Comparison of ENCODE assay signal across 8 mouse cellular contexts in the genomic region with DNA sequence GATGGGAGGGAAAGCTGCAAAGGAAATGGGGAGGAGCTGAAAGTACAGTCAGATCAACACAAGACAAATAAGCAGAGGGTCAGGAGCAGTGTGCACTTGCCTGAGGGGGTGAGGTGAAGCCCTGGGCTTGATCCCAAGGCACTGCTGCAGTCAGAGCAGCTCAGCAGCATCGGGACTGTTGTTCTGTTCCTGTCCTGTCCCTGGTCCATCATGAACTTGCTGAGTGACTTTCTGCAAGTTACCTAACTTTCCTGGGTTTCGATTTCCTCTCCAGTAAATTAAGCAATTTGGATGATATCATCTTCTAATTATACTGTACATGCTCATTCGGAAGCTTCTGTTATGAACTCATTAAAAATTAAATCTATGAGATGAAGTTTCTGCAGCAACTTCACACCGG. TPM values are rescaled to one million over a fixed set of nuclear protein-coding genes. Genes with fewer than 3 reads are reported as not detected.
DNase-seq lines count a peak whose midpoint lies in the region; ATAC-seq and TF ChIP-seq lines count a peak whose summit lies in the region.

H3f3b (minus strand) TSS at position 207 of the 400 bp plus-strand sequence.

- H3K27ac ChIP-seq in forebrain, embryonic 16.5 days (ENCODE audit: low read length): no peak within 1 kb of the TSS
- H3K27ac ChIP-seq in hindbrain, embryonic 12.5 days: no peak within 1 kb of the TSS
- peak within 1 kb of the TSS; percentile 79; the same call in 1 of the 2 replicates for H3K27ac ChIP-seq in liver, embryonic 13.5 days
- no peak within 1 kb of the TSS for H3K27ac ChIP-seq in stomach, postnatal 0 days (replicated peaks)

- no peaks in the 10 kb centered on the region for H3K36me3 ChIP-seq in forebrain, embryonic 16.5 days (ENCODE audit: control insufficient read depth, insufficient read depth)
- no peaks in the 10 kb centered on the region for H3K36me3 ChIP-seq in hindbrain, embryonic 12.5 days
- peaks cover 12% of the 10 kb centered on the region for H3K36me3 ChIP-seq in liver, embryonic 13.5 days
- H3K36me3 ChIP-seq in stomach, postnatal 0 days (ENCODE audit: control insufficient read depth, insufficient read depth, low read length): no peaks in the 10 kb centered on the region

- peak; percentile 40 for DNase-seq in kidney, adult 11 months
- no peak for DNase-seq in kidney, adult 9 months
- DNase-seq in adipocyte (ENCODE audit: low spot score): peak; percentile 74
- DNase-seq in liver, embryonic 13.5 days: no peak
- no peak for DNase-seq in stomach, postnatal 0 days (ENCODE audit: low spot score)
- DNase-seq in urinary bladder, postnatal 36 days (ENCODE audit: low spot score in 2 of 2): no peak

- H3K9me3 ChIP-seq in forebrain, embryonic 16.5 days (ENCODE audit: control insufficient read depth, low read length): no peaks in the 10 kb centered on the region
- H3K9me3 ChIP-seq in hindbrain, embryonic 12.5 days (replicated peaks): no peaks in the 10 kb centered on the region
- no peaks in the 10 kb centered on the region for H3K9me3 ChIP-seq in liver, embryonic 13.5 days (replicated peaks)
- H3K9me3 ChIP-seq in stomach, postnatal 0 days (ENCODE audit: control insufficient read depth, low read length): no peaks in the 10 kb centered on the region

- TF ChIP-seq EP300 in stomach, postnatal 0 days (optimal IDR thresholded peaks at IDR 0.05): peak; percentile 29

- no peak for TF ChIP-seq CTCF in stomach, postnatal 0 days (IDR thresholded peaks at IDR 0.05; ENCODE audit: low read depth)

- no peaks in the 10 kb centered on the region for H3K27me3 ChIP-seq in forebrain, embryonic 16.5 days (replicated peaks; ENCODE audit: control insufficient read depth, insufficient read depth, low read length)
- no peaks in the 10 kb centered on the region for H3K27me3 ChIP-seq in hindbrain, embryonic 12.5 days
- H3K27me3 ChIP-seq in liver, embryonic 13.5 days: no peaks in the 10 kb centered on the region
- H3K27me3 ChIP-seq in stomach, postnatal 0 days (ENCODE audit: control insufficient read depth, insufficient read depth, low read length): no peaks in the 10 kb centered on the region

- H3K9ac ChIP-seq in forebrain, embryonic 16.5 days (replicated peaks; ENCODE audit: low read depth, low read length): no peak within 1 kb of the TSS
- H3K9ac ChIP-seq in hindbrain, embryonic 12.5 days: no peak within 1 kb of the TSS
- H3K9ac ChIP-seq in liver, embryonic 13.5 days: 0 out of 2 replicates have a peak within 1 kb of the TSS, but pooled peaks have one; percentile 33
- no peak within 1 kb of the TSS for H3K9ac ChIP-seq in stomach, postnatal 0 days (ENCODE audit: low read length)

- no peak within 1 kb of the TSS for H3K4me3 ChIP-seq in forebrain, embryonic 16.5 days (replicated peaks; ENCODE audit: low read length)
- H3K4me3 ChIP-seq in hindbrain, embryonic 12.5 days: no peak within 1 kb of the TSS
- H3K4me3 ChIP-seq in liver, embryonic 13.5 days (replicated peaks): no peak within 1 kb of the TSS
- no peak within 1 kb of the TSS for H3K4me3 ChIP-seq in stomach, postnatal 0 days (ENCODE audit: low read depth, low read length)

- WGBS in forebrain, embryonic 16.5 days: 90% methylated on average over 4 of the region's 4 CpGs
- WGBS in hindbrain, embryonic 12.5 days: 83% methylated on average over 4 of the region's 4 CpGs
- 75% methylated on average over 4 of the region's 4 CpGs for WGBS in liver, embryonic 13.5 days (ENCODE audit: insufficient replicate concordance)
- WGBS in stomach, postnatal 0 days: 71% methylated on average over 4 of the region's 4 CpGs

- peaks cover 15% of the 10 kb centered on the region for H3K4me1 ChIP-seq in forebrain, embryonic 16.5 days (replicated peaks; ENCODE audit: control insufficient read depth, insufficient read depth, low read length)
- H3K4me1 ChIP-seq in hindbrain, embryonic 12.5 days: peaks cover 17% of the 10 kb centered on the region
- H3K4me1 ChIP-seq in liver, embryonic 13.5 days (replicated peaks): peaks cover 39% of the 10 kb centered on the region
- H3K4me1 ChIP-seq in stomach, postnatal 0 days (replicated peaks; ENCODE audit: control insufficient read depth, insufficient read depth): peaks cover 3% of the 10 kb centered on the region

- no peak within 1 kb of the TSS for H3K4me2 ChIP-seq in forebrain, embryonic 16.5 days (ENCODE audit: low read length)
- H3K4me2 ChIP-seq in hindbrain, embryonic 12.5 days (replicated peaks): no peak within 1 kb of the TSS
- H3K4me2 ChIP-seq in liver, embryonic 13.5 days: no peak within 1 kb of the TSS
- H3K4me2 ChIP-seq in stomach, postnatal 0 days (replicated peaks; ENCODE audit: low read depth): no peak within 1 kb of the TSS

- ATAC-seq in forebrain, embryonic 16.5 days: no peak
- no peak for ATAC-seq in hindbrain, embryonic 12.5 days (ENCODE audit: low FRiP score)
- ATAC-seq in liver, embryonic 13.5 days (ENCODE audit: low read depth): no peak
- no peak for ATAC-seq in stomach, postnatal 0 days (ENCODE audit: low FRiP score, low TSS enrichment)

RNA-seq across cellular contexts. Expression of gene H3f3b, which starts in this region (rescaled TPM):
- 2,318 and 2,532 TPM in 2 replicates for polyA plus RNA-seq in forebrain, embryonic 16.5 days (2015; fragmentation: Nextera tagmentation; extraction: Ambion mirVana)
- polyA plus RNA-seq in hindbrain, embryonic 12.5 days (2016; fragmentation: Nextera tagmentation; extraction: Ambion mirVana): 2,216 and 2,474 TPM in 2 replicates
- polyA plus RNA-seq in liver, embryonic 13.5 days (2015; fragmentation: Nextera tagmentation; extraction: Ambion mirVana): 785 and 880 TPM in 2 replicates
- 1,343 and 1,357 TPM in 2 replicates for polyA plus RNA-seq in stomach, postnatal 0 days (2015; fragmentation: Nextera tagmentation; extraction: Ambion mirVana)

Comparison
In these comparisons a context has a peak if more than half of its experiments do, and no peak if none do; other contexts are left out.
1. DNase-seq: peak in kidney, adult 11 months (single experiment) and adipocyte (single experiment); none in kidney, adult 9 months (single experiment), liver, embryonic 13.5 days (single experiment), stomach, postnatal 0 days (single experiment) and urinary bladder, postnatal 36 days (0 of 2).